Mouse (Mus musculus) erythroblast, embryonic 14.5 days (primary cell): Measurements from ENCODE around the gene C130032M10Rik.

Source experiments
- GATA1 ChIP-seq: IDR thresholded peaks from 2 replicates; pipeline ENCODE4 v1.6.1; 2012; ENCODE audit warnings: low read length, inconsistent platforms, mixed read lengths
- TAL1 ChIP-seq: IDR thresholded peaks from 3 replicates; pipeline ENCODE4 v1.6.1; 2012; ENCODE audit warnings: low read length, inconsistent platforms, mixed read lengths

- no peak for TF ChIP-seq GATA1
- no peak for TF ChIP-seq TAL1
These were observed 27.8 kb upstream of the C130032M10Rik start for GRCm38 (mm10) chr9:114487481-114488258.
